Mouse (Mus musculus): ENCODE measurements at regions not wholly inside any gene's neighbourhood (a gene's known extent, or its start where the extent isn't known, plus 50 kb on each side); places are given as distances from the start of the nearest gene placed in this dataset.

GRCm38 (mm10) chr2:93126595-93127165 lies 60.7 kb upstream of the Trp53i11 start:
- peaks cover 47% of the 10 kb centered on the region for H3K27me3 ChIP-seq (ENCODE audit: control insufficient read depth, insufficient read depth, insufficient read length)
- TF ChIP-seq MYOD1 (IDR thresholded peaks at IDR 0.05; ENCODE audit: control insufficient read depth, insufficient read length, low read depth): peak; percentile 6
- TF ChIP-seq CTCF (IDR thresholded peaks at IDR 0.05; ENCODE audit: control insufficient read depth, insufficient read depth, insufficient read length): no peak
- no peak for TF ChIP-seq MAX (IDR thresholded peaks at IDR 0.05)
- H3ac ChIP-seq (ENCODE audit: control insufficient read depth, insufficient read length, low read depth): no peak overlapping the region
- H3K79me2 ChIP-seq (ENCODE audit: control insufficient read depth, insufficient read depth): no peaks in the 10 kb centered on the region
- H3K79me3 ChIP-seq (ENCODE audit: low read depth): no peaks in the 10 kb centered on the region
- H3K4me3 ChIP-seq (ENCODE audit: insufficient read depth, poor library complexity, severe bottlenecking): no peak overlapping the region
- no peaks in the 10 kb centered on the region for H3K36me3 ChIP-seq (ENCODE audit: control insufficient read depth, insufficient read depth)

- H3K4me3 ChIP-seq (ENCODE audit: insufficient read depth, poor library complexity, severe bottlenecking): no peak overlapping the region
- H3K36me3 ChIP-seq (ENCODE audit: control insufficient read depth, insufficient read depth): no peaks in the 10 kb centered on the region
- H3ac ChIP-seq (ENCODE audit: control insufficient read depth, insufficient read length, low read depth): no peak overlapping the region
- no peaks in the 10 kb centered on the region for H3K79me3 ChIP-seq (ENCODE audit: low read depth)
- TF ChIP-seq FOSL1 (IDR thresholded peaks at IDR 0.05; ENCODE audit: insufficient read depth, low read length, poor library complexity, severe bottlenecking) (no peak), CEBPB (IDR thresholded peaks at IDR 0.05; ENCODE audit: low read depth) (no peak), MYOG (IDR thresholded peaks at IDR 0.05; ENCODE audit: control insufficient read depth, extremely low read depth, insufficient read length) (no peak), CTCF (IDR thresholded peaks at IDR 0.05; ENCODE audit: control insufficient read depth, insufficient read depth, insufficient read length) (no peak), MAX (IDR thresholded peaks at IDR 0.05) (no peak), MYOD1 (IDR thresholded peaks at IDR 0.05; ENCODE audit: control insufficient read depth, insufficient read length, low read depth) (no peak), USF1 (IDR thresholded peaks at IDR 0.05; ENCODE audit: low read depth) (no peak)
- peaks cover 50% of the 10 kb centered on the region for H3K27me3 ChIP-seq (ENCODE audit: control insufficient read depth, insufficient read depth, insufficient read length)
- no peaks in the 10 kb centered on the region for H3K79me2 ChIP-seq (ENCODE audit: control insufficient read depth, insufficient read depth)
Observed at GRCm38 (mm10) chr2:93126112-93126511, 61.2 kb upstream of the Trp53i11 start.

- no peaks in the 10 kb centered on the region for H3K79me3 ChIP-seq (ENCODE audit: low read depth)
- no peaks in the 10 kb centered on the region for H3K79me2 ChIP-seq (ENCODE audit: control insufficient read depth, insufficient read depth)
- H3K36me3 ChIP-seq (ENCODE audit: control insufficient read depth, insufficient read depth): no peaks in the 10 kb centered on the region
- TF ChIP-seq MYOD1 (IDR thresholded peaks at IDR 0.05; ENCODE audit: control insufficient read depth, insufficient read length, low read depth) (no peak), CTCF (IDR thresholded peaks at IDR 0.05; ENCODE audit: control insufficient read depth, insufficient read depth, insufficient read length) (no peak), CEBPB (IDR thresholded peaks at IDR 0.05; ENCODE audit: low read depth) (no peak), FOSL1 (IDR thresholded peaks at IDR 0.05; ENCODE audit: insufficient read depth, low read length, poor library complexity, severe bottlenecking) (no peak), MAX (IDR thresholded peaks at IDR 0.05) (no peak), USF1 (IDR thresholded peaks at IDR 0.05; ENCODE audit: low read depth) (no peak), MYOG (IDR thresholded peaks at IDR 0.05; ENCODE audit: control insufficient read depth, extremely low read depth, insufficient read length) (no peak)
- H3K27me3 ChIP-seq (ENCODE audit: control insufficient read depth, insufficient read depth, insufficient read length): peaks cover 51% of the 10 kb centered on the region
- H3ac ChIP-seq (ENCODE audit: control insufficient read depth, insufficient read length, low read depth): no peak overlapping the region
- H3K4me3 ChIP-seq (ENCODE audit: insufficient read depth, poor library complexity, severe bottlenecking): no peak overlapping the region
Observed at GRCm38 (mm10) chr2:93124866-93125467, 62.4 kb upstream of the Trp53i11 start.

GRCm38 (mm10) chr2:93123829-93124228 lies 63.5 kb upstream of the Trp53i11 start:
- Histone ChIP-seq H3K4me3 (ENCODE audit: insufficient read depth, poor library complexity, severe bottlenecking) (no peak overlapping the region), H3ac (ENCODE audit: control insufficient read depth, insufficient read length, low read depth) (no peak overlapping the region), H3K36me3 (ENCODE audit: control insufficient read depth, insufficient read depth) (no peaks in the 10 kb centered on the region), H3K27me3 (ENCODE audit: control insufficient read depth, insufficient read depth, insufficient read length) (peaks cover 62% of the 10 kb centered on the region), H3K79me2 (ENCODE audit: control insufficient read depth, insufficient read depth) (no peaks in the 10 kb centered on the region), H3K79me3 (ENCODE audit: low read depth) (no peaks in the 10 kb centered on the region)
- no peak for TF ChIP-seq USF1 (IDR thresholded peaks at IDR 0.05; ENCODE audit: low read depth)
- TF ChIP-seq CEBPB (IDR thresholded peaks at IDR 0.05; ENCODE audit: low read depth): no peak
- TF ChIP-seq MYOG (IDR thresholded peaks at IDR 0.05; ENCODE audit: control insufficient read depth, extremely low read depth, insufficient read length): no peak
- no peak for TF ChIP-seq MYOD1 (IDR thresholded peaks at IDR 0.05; ENCODE audit: control insufficient read depth, insufficient read length, low read depth)
- TF ChIP-seq MAX (IDR thresholded peaks at IDR 0.05): no peak
- no peak for TF ChIP-seq FOSL1 (IDR thresholded peaks at IDR 0.05; ENCODE audit: insufficient read depth, low read length, poor library complexity, severe bottlenecking)
- no peak for TF ChIP-seq CTCF (IDR thresholded peaks at IDR 0.05; ENCODE audit: control insufficient read depth, insufficient read depth, insufficient read length)

- Histone ChIP-seq H3ac (ENCODE audit: control insufficient read depth, insufficient read length, low read depth) (no peak overlapping the region), H3K79me2 (ENCODE audit: control insufficient read depth, insufficient read depth) (no peaks in the 10 kb centered on the region), H3K27me3 (ENCODE audit: control insufficient read depth, insufficient read depth, insufficient read length) (peaks cover 58% of the 10 kb centered on the region), H3K36me3 (ENCODE audit: control insufficient read depth, insufficient read depth) (no peaks in the 10 kb centered on the region), H3K79me3 (ENCODE audit: low read depth) (no peaks in the 10 kb centered on the region), H3K4me3 (ENCODE audit: insufficient read depth, poor library complexity, severe bottlenecking) (no peak overlapping the region)
- TF ChIP-seq USF1 (IDR thresholded peaks at IDR 0.05; ENCODE audit: low read depth): no peak
- TF ChIP-seq CTCF (IDR thresholded peaks at IDR 0.05; ENCODE audit: control insufficient read depth, insufficient read depth, insufficient read length): no peak
- no peak for TF ChIP-seq MYOG (IDR thresholded peaks at IDR 0.05; ENCODE audit: control insufficient read depth, extremely low read depth, insufficient read length)
- no peak for TF ChIP-seq FOSL1 (IDR thresholded peaks at IDR 0.05; ENCODE audit: insufficient read depth, low read length, poor library complexity, severe bottlenecking)
- TF ChIP-seq MYOD1 (IDR thresholded peaks at IDR 0.05; ENCODE audit: control insufficient read depth, insufficient read length, low read depth): no peak
- no peak for TF ChIP-seq CEBPB (IDR thresholded peaks at IDR 0.05; ENCODE audit: low read depth)
- no peak for TF ChIP-seq MAX (IDR thresholded peaks at IDR 0.05)
Observed at GRCm38 (mm10) chr2:93120386-93120785, 67.0 kb upstream of the Trp53i11 start.
